Mouse (Mus musculus): ENCODE data around the gene Alg14.

Alg14 gene

DNA sequence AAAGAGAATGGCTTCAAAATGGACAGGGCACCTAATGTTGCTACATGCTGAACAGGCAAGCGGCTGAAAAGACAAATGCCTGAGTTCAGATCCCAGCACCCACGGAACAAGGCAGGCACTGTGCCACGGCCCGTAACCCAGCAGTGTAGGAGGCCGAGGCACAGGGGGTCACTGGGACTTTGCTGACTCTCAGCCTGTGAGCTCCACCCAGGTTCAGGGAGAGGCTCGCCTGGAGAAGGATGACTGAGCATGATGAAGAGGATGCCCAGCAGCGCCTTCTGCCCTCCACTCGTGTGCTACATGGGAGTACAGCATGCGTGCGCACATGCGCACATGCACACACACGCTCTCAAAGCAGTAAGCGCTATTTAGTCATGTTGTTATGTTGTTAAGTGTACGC, 11.9 kb upstream of the Alg14 start:
- DNase-seq = no peak

DNA sequence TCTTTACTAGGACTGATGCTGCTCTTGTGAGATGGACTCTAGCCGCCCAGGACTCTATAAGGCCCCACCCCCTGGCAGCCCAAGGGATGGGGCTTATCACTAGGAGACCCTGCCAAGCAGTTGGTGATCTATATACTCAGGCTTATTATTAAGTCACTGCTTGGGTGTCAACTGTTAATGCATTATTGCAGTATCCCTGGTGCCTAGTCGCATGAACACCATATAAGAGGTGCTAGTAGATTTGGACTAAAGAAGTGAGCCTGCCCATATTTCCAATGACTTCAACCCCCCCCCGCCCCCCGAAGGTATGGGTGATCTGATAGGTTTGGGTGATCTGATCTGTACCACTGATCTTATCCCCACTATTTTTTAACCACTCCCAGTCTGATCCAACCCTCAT, 8.6 kb upstream of the Alg14 start, which contains the start of gene Tmem56:
Tmem56 (minus strand) TSS at position 101 of the 400 bp plus-strand sequence.
- no peak for DNase-seq

DNA sequence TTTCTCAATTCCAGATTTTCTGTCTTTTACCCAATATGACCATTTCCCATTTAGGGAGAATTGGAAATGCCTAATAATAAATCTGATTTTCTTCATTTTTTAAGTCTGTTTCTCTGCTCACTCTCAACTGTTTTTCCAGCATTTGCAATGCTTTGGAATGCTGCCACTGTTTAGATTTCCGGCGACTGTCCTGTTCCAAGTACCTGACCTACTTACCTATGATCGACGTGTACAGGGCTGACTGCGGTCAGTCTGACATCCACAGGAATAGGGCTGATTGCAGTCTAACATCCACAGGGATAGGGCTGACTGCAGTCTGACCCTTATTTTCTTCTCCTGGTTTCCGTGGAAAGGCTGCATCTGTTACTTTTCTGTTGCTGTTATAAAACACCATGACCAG, 6.4 kb upstream of the Alg14 start:
- DNase-seq = peak; percentile 59 to 71

DNA sequence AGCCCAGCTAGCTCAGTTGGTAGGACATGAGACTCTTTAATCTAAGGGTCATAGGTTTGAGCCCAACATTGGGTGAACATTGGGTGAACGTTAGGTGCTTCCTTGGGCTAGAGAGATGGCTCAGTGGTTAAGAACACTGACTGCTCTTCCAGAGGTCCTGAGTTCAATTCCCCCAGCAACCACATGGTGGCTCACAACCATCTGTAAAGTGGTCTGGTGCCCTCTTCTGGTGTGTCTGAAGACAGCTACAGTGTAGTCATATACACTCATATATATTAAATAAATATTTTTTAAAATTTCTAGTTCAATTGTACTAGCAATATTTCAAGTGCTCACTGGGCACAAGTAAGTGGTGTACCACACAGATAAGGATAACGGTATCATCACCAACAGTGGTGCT, 4.4 kb upstream of the Alg14 start:
- DNase-seq = peak in 1 of 2 experiments; percentile 30

DNA sequence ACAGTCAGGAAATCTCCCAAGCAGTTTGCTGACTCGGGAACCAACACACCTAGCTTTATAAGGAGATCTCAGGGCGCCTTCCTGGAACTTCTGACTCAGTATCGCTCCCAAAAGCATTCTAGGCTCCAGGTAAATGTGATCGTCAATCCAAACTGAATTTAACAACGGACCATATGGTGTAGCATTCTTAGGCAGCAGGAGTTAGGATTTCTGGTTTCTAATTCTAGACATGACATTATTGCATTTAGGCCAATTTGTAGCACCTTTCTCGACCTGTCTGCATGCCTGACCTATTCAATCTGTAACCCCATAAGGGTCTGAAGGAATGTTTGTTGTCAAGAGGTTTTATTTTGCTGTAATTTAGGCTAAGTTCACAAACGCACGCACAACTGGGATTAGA, 892 bp upstream of the Alg14 start:
- peak; percentile 40 to 43 for DNase-seq

DNA sequence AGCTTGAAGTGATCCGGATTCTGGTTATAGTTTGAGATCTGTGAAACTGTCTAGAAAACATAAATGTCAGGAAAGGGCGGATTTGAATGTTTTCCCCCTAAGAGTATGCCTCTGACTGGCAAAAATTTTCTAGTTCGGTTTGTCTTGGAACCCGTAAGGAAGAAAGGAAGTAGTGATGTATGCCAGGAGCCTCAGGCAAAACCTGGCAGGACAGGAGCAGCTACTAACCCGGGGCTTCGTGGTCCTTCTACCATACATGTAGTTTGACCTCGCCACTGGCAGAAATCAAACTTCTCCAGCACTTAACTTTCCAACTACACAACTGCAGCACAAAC, 381 bp upstream of the Alg14 start:
- no peak for DNase-seq

DNA sequence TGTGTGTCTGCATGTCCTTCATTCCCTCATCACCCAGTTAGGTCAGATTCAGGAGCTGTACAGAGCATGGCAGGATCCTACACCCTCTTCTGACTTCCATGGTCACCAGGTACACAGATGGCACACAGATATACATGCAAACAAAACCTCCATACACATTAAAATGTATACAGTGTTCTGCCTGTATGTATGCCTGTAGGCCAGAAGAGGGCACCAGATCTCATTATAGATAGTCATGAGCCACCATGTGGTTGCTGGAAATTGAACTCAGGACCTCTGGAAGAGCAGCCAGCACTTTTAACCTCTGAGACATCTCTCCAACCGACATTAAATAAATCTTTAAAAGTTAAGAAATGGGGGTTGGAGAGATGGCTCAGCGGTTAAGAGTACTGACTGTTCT, 2.6 kb downstream of the Alg14 start:
- no peak for DNase-seq

DNA sequence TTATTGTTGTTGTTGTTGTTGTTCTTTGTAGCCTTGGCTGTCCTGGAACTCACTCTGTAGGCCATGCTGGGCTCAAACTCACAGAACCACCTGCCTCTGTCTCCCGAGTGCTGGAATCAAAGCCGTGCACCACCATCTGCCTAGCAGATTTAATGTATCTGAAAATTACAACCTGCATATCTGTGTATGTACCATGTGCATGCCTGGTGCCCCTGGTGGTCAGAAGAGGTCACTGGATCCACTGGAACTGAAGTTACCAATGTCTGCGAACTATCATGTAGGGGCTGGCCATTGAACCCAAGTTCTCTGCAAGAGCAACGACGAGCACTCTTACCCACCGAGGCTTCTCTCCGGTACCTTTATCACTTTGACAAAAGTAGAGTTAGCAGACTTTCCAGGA, 15.1 kb downstream of the Alg14 start:
- DNase-seq = peak in 1 of 2 experiments; percentile 22

DNA sequence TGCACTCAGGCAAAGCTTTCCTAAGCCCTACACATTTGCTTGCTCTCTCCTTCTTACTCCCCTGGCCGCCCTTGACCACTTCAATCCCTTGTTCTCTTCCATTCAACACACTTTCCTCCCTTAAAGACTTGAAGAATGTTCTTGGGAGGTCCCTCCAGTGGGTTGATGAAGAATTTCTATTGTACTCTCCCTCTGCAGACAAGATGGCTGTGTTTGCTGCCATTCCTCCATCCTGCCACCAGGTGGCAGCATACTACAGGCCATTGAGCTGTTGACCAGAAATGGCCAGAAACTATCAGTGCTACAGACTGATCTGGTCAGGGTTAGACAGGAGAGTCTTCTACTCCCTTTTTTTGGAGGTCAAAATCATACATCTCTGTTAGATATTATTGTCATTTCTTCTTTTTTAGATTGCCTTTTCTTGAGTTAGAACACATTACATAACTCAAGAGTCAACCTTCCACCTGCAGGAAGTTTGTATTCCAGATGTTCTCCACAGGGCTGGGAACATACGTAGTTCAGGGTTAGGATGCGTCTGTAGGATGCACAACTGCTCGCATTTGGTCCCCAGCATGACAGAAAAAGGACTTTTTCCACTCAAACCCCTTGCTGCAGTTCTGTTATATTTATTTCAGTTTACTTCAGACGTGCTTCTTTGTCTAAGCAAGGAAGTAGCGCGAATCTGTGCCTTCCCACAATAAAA, 16.1 kb downstream of the Alg14 start:
- peak; percentile 77 to 84 for DNase-seq

DNA sequence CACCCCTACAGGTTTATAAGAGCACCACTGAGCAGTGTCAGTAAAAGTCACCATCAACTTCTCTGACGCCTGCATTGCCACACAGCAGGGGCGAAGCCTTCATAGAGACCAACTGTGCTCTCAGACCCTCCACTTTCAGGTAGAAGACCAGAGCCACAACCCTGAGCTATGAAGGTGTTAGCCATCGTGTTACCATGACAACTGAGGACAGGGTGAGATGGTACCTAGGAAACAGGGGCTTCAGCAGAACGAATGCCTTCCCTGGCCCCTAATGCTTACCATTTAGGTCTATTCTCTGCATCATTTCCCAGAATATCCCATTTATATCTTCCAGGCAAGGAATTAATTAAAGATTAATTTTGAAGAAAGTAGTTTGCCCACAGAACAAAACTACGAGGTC, 17.4 kb downstream of the Alg14 start:
- DNase-seq = no peak

DNA sequence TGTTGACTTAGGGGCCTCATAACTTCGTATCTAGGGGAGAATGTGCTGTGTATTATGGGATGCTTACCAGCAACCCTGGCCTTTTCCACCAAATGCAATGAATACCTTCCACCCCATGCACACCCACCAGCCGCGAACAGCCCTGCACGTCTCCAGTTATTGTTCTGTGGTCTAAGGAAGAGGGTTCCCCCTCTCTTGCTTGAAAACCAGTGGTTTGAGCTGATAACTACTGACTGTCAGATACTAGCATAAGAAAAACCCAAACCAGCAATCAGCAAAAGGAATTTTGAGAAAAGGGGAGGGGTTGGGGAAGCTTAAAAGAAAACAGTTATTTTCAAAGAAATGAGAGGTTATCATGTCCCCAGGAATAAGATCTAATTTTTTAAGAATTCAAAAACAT, 17.9 kb downstream of the Alg14 start:
- DNase-seq = no peak

DNA sequence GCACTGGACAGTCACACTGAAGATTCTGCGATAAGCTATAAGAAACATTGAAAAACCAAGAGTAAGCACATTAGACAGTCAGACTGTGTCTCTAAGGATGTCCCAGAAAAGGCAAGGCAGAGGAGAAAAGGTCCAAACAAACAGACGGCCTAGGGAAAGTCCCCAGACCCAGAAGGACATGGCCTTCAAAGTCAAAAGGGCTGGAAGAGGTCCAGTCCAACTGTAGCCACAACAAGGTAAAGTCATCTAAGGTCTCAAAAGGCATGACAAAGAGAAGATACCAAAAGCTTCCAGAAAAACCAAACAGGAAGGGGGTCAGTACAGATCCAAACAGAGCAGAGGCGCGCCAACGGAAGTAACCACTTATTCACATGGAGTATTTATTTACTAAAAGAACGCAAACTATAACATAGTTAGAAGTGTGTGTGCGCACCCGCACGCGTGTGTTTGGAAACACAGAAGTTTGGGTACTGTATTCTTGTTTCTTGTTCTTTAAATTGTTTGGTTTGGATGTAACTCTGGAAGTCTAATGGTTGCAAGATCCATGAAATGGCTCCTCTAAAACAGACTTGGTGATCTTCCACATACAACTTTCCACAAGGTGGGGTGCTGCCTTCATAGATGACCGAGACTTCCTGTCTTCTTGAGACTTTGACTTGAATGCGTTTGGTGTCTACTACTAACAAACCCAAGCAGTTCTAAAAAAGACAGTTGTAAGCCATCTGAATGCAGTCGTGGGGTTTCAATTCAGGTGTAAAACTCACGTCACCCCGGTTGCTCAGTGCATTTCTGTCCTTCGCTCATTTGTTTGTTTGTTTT, 18.5 kb downstream of the Alg14 start:
- DNase-seq = no peak

DNA sequence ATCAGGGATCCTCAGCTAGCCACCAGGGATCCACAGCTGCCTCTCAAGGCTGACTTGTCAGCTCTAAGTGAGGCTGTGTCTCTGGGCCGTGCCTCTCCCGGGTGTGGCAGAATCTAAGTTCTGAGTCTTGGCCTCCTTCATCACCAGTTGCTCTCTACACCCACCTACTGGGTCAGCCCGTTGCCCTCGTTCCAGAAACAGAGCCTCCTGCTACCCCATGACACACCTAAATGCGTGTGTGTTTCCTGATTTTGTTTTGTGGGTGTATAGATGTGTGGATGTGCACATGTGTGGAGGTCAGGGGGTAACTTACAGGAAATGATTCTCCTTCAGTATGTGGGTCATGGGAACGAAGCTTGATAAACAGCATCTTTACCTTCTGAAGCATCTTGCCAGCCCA, 20.9 kb downstream of the Alg14 start:
- no peak for DNase-seq

DNA sequence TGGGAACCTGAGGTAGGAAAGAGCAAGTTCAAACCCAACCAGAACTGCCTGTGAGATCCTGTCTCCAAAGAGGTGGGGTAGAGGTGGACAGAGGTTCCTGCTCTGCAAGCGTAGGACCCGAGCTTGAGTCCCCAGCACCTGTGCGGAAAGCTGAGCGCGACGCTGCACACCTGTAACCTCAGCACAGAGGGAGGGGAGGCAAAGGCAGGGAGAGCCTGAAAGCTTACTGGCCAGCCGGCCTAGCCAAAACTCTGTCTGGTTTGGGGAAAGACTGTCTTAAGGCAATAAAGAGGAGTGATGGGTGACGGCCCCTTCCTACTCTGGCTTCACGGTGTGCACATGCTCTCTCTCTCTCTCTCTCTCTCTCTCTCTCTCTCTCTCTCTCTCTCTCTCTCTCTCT, 21.4 kb downstream of the Alg14 start:
- DNase-seq = no peak

DNA sequence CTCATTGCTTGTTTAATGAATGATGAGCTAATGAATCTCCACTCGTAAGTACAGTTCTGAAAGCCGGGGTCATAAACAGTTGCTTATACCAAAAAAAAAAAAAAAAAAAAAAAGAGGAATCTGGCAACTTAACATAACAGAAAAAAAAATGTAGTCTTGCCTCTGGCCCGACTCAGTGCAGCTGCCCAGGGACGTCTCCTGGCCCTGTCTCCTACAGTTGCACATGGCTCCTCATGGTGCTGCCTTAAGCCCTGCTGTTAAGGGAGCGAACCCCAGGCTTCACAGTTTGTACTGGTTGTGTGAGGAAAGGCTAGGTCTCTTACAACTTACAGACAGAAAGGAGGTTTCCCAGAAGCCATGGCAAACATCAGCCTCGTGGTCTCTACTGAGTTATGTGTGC, 22.6 kb downstream of the Alg14 start:
- no peak for DNase-seq

DNA sequence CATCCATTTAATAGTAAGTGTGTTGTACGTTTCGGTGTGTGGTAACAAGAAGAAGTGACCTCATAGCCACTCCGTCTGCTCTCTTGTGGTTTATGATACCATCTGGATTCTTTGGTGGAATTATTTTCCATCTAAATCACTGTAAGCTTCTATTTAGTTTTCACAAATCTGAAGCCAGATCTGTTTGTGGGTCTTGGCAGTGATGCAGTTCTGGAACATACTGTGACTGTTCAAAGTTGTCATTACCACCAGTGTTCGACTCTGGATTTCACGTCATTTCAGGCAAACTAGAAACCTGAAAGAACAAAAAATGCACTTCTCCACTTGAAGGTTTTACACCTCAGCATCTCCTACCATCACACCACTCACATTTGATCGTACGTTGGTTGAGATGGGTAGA, 23.9 kb downstream of the Alg14 start:
- DNase-seq = no peak

DNA sequence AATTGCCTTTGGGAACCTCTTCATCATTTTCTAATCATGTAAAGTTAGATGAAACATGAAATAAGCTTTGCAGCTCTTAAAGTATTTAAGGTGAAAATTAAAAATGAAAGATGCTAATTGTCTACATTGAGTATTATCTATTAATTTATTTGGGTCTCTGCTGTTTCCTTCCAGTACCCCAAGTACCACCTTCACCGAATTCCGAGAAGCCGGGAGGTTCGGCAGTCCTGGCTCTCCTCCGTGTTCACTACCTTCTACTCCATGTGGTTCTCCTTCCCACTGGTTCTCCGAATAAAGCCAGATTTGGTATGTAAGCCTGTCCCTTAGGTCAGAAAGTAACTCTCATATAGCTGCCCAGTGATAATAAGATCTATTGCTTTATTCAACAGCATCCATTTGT, 28.3 kb downstream of the Alg14 start:
- DNase-seq = no peak

DNA sequence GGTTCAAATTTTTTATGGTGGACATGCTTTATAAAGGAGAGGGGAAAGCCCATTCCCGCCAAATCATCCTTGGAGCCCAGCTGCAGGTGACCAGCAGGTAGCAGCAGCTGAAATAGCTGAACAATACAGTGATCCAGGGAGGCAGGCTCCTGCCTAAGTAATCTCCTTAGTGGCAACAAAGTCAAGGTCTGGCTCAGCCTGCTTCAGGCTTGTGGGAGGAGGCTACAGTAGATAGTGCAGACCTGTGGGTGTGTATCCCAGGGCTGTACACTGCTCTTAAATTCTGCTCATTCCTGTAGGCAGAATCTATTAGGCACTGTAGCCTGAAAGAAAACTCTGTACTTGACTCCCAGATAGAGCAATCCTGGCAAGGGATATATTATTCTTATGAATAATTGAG, 29.3 kb downstream of the Alg14 start:
- DNase-seq = no peak

DNA sequence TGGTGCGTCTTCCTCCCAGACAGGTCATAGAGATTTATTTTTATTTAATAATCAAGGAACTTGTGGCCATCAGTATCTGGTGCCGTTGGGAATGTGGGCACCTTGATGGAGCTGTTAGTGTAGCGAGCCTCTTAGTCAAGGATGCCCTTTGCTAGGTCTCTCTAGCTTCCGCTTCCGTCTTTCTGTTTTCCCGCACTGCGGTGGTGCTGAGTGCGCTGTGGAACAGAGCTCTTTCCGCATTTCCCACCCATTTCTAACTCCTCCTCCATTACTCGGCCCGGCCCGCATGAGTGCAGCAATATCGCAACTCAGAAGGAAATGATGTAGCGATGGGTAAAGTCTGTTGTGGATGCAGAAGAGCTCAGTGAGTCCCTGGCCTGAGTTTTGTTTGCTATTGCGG, 31.8 kb downstream of the Alg14 start:
- DNase-seq = no peak

DNA sequence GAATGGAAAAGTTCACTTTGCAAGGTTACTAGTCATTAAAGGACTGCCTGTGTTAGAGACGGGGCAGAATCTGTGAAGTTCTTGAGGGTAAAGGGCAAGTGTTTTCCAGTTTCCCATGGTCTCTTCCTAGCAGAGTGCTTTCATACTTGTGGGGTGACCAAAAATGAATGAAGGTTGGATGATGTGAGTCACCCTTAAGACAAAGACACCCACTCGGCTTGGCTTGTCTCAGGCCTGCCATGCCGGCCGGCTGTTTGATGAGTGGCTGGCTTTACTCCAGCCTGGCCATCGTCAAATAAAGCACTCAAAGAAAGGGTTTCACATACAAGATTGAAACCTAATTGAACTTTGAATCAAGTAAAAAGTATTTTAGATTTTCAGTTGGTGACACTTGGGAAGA, 35.8 kb downstream of the Alg14 start:
- no peak for DNase-seq

DNA sequence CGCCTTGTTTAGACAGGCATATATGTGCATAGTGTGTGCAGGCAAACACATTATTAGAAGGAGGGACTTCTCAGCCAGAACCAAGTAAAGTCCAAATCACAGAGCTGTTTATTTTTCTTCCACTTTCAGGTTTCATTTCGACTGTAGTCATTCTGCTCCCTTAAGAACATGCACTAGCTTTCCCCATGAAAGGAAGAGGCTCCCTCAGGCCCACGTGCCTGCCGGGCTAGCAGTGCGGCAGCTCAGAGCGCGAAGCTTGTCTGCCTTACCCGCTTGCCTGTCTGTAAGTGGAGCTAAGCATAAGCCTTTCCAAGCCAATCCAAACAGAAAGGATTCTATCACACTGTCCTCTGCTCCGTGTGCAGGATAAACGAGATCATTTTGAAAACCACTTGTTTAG, 38.1 kb downstream of the Alg14 start:
- no peak for DNase-seq

DNA sequence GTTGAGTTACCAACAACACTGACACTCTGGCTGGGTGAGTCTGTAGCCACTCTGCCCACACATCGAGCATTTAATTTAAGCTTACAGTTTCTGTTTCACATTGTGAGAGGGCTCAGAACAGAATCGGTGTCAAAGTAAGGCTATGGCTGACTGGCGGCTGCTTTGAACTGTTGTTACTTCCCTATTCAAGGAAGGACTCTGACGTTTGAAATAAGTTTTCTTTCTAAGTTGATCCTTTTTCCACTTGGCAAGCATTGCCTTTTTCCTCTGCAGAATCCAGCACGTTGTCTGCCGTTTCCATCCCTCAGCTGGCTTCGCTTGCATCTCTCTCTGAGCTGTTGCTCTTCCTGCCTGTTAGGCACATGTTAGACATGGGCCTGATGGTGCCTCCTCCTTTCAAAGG, 38.7 kb downstream of the Alg14 start:
- no peak for DNase-seq

DNA sequence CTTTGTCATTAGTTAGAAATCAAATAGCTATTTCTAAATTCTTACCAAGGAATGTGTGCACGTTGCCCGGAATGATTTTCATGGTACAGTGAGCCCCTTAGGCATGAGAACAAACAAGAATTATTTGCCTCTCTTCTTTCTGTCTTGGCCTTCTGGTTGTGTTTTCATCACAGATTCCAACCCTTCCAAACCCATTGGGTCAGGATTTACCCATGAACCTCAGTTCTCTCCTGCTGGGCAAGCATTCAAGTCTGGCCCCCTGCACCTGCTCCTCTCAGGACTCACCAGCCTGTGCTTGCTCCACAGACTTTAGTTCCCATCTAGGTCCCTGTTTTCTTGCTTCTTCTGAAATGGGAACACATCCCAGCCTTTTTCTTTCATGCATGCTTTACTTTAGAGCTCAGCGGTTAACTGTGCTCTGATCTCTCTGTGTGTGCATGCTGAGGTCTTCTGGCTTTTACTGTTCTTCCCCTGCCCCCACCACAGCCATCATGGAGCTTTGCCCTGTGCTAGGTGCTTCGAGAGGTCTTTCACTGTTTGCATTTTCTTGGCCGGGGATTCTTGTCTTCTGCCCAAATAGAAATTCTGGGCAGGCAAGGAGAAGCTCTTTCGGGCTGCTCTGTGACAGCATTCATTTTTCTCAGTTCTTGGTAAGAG, 44.8 kb downstream of the Alg14 start:
- peak in 1 of 2 experiments; percentile 28 for DNase-seq

DNA sequence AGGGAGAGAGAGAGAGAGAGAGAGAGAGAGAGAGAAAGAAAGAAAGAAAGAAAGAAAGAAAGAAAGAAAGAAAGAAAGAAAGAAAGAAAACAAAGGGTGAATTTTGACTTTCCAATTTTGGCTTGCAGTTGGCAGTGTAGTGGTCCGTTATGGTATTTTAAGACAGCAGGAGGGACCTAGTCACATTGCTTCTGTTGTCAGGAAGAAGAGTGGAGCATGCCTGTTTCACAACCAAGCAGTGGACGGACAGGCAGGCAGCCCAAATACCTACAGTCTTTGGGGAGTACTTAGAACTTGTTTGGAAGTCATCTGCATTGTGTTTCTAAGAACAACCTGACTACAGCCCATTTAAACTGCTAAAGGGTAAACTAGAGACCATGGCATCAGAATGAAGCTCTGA, 47.1 kb downstream of the Alg14 start:
- DNase-seq = no peak
